Mouse (Mus musculus): ENCODE data around the gene Lsm11.

- TF ChIP-seq CTCF (conservative IDR thresholded peaks at IDR 0.05 in 1 of 2, IDR thresholded peaks at IDR 0.05 in 1 of 2; ENCODE audit: low read depth in 2 of 2, low read length in 2 of 2) (no peak), SIN3A (IDR thresholded peaks at IDR 0.05; ENCODE audit: low read length) (no peak), ELF1 (IDR thresholded peaks at IDR 0.05; ENCODE audit: low read depth, low read length) (no peak), POLR2A (IDR thresholded peaks at IDR 0.05; ENCODE audit: low read depth, low read length) (no peak), EP300 (IDR thresholded peaks at IDR 0.05; ENCODE audit: low read length) (no peak), MXI1 (IDR thresholded peaks at IDR 0.05; ENCODE audit: low read depth, low read length) (no peak), NRF1 (IDR thresholded peaks at IDR 0.05; ENCODE audit: low read depth, low read length) (no peak), ZNF384 (IDR thresholded peaks at IDR 0.05; ENCODE audit: low read depth, low read length) (no peak), ZC3H11A (IDR thresholded peaks at IDR 0.05; ENCODE audit: low read depth, low read length) (no peak), BHLHE40 (IDR thresholded peaks at IDR 0.05; ENCODE audit: low read depth, low read length) (no peak), MEF2A (IDR thresholded peaks at IDR 0.05; ENCODE audit: borderline replicate concordance, low read depth, low read length) (no peak), MYC (IDR thresholded peaks at IDR 0.05; ENCODE audit: low read depth, low read length) (no peak), USF2 (conservative IDR thresholded peaks at IDR 0.05; ENCODE audit: low read depth, low read length) (no peak)
These were observed 36.7 kb downstream of the Lsm11 start for GRCm38 (mm10) chr11:45908070-45908469.

Data from CH12.LX (cell line).